Mouse (Mus musculus) liver, embryonic 14.5 days (tissue): ENCODE measurements around the gene Mpc2.

ENCODE experiments used
- CTCF ChIP-seq: IDR thresholded peaks from 2 replicates; pipeline ENCODE4 v1.5.1; 2016; ENCODE audit warnings: antibody characterized with exemption, low read depth, control low read depth
- EP300 ChIP-seq: IDR thresholded peaks from 2 replicates; pipeline ENCODE4 v1.6.1; 2016; ENCODE audit warnings: antibody characterized with exemption, low read depth

- TF ChIP-seq EP300: no peak
- no peak for TF ChIP-seq CTCF
Measured at GRCm38 (mm10) chr1:165421357-165421915, 39.0 kb upstream of the Mpc2 start.
